Mouse (Mus musculus) E14TG2a.4 (cell line): ENCODE measurements around the gene Fdxr.

Experiments
- CTCF ChIP-seq: conservative IDR thresholded peaks from 2 replicates; pipeline ENCODE4 v1.5.1; 2014; ENCODE audit warnings: low read length
- NANOG ChIP-seq: IDR thresholded peaks from 2 replicates; pipeline ENCODE4 v1.6.1; 2014; ENCODE audit warnings: borderline replicate concordance, low read length, mixed read lengths

GRCm38 (mm10) chr11:115226811-115227491 is 49.9 kb downstream of the Fdxr start:
- TF ChIP-seq CTCF (no peak), NANOG (no peak)
